Mouse (Mus musculus) lung, adult 2 months (tissue): ENCODE data around the gene Mpv17.

Source experiments
- CTCF ChIP-seq: fragments of 200-500 bp; IDR thresholded peaks from 2 replicates; pipeline ENCODE4 v1.5.1; 2011; ENCODE audit warnings: mild to moderate bottlenecking, low read length, control low read depth; ENCODE audit not compliant: insufficient read depth
- POLR2A ChIP-seq: fragments of 200-500 bp; IDR thresholded peaks from 2 replicates; pipeline ENCODE4 v1.6.1; 2011; ENCODE audit warnings: low read depth, mild to moderate bottlenecking, control low read depth, low read length, borderline replicate concordance; ENCODE audit errors: extremely low read depth

- TF ChIP-seq POLR2A (no peak), CTCF (no peak)
Measured at GRCm38 (mm10) chr5:31199321-31199892, 45.4 kb upstream of the Mpv17 start.
